Mouse (Mus musculus) forebrain, postnatal 0 days (tissue): Measurements from ENCODE around the gene Dnal4. TPM values are rescaled to one million over a fixed set of nuclear protein-coding genes. Genes with fewer than 3 reads are reported as not detected.

Experiments used
- ATAC-seq: fragments of 200-750 bp; cut with Nextera tagmentation; 2 replicates; pipeline ENCODE4 v1.8.0; 2017; ENCODE audit warnings: mild to moderate bottlenecking, moderate library complexity
- DNase-seq: peaks from one replicate; pipeline ENCODE4 v3.0.0-alpha.2; 2015
- H3K27ac ChIP-seq: fragments of 300-500 bp; sonication (generic); 2 replicates; pipeline ENCODE4 v1.5.1; 2014; ENCODE audit warnings: low read depth, mild to moderate bottlenecking, antibody characterized with exemption, low read length, moderate library complexity, mixed read lengths
- H3K27me3 ChIP-seq: fragments of 300-500 bp; sonication (generic); 2 replicates; pipeline ENCODE4 v1.6.1; 2014; ENCODE audit warnings: mild to moderate bottlenecking, low read length, mixed read lengths; ENCODE audit not compliant: insufficient read depth
- H3K36me3 ChIP-seq: fragments of 300-500 bp; sonication (generic); 2 replicates; pipeline ENCODE4 v1.6.1; 2014; ENCODE audit warnings: mild to moderate bottlenecking, moderate library complexity; ENCODE audit not compliant: insufficient read depth
- H3K4me1 ChIP-seq: fragments of 300-500 bp; sonication (generic); 2 replicates; pipeline ENCODE4 v1.6.1; 2014; ENCODE audit warnings: antibody characterized with exemption; ENCODE audit not compliant: insufficient read depth
- H3K4me2 ChIP-seq: fragments of 300-500 bp; sonication (generic); 2 replicates; pipeline ENCODE4 v1.6.1; 2014; ENCODE audit warnings: low read depth, mild to moderate bottlenecking, moderate library complexity
- H3K4me3 ChIP-seq: fragments of 300-500 bp; sonication (generic); 2 replicates; pipeline ENCODE4 v1.5.1; 2014; ENCODE audit warnings: low read depth, low read length, mixed read lengths
- H3K9ac ChIP-seq: fragments of 300-500 bp; sonication (generic); 2 replicates; pipeline ENCODE4 v1.6.1; 2014; ENCODE audit warnings: mild to moderate bottlenecking
- H3K9me3 ChIP-seq: fragments of 300-500 bp; sonication (generic); 2 replicates; pipeline ENCODE4 v1.6.1; 2016; ENCODE audit warnings: low read length
- CTCF ChIP-seq: sonication (generic); IDR thresholded peaks from 2 replicates; pipeline ENCODE4 v1.5.1; 2016; ENCODE audit warnings: antibody characterized with exemption, control low read depth, low read depth
- WGBS: fragments of 180-500 bp; shearing (Covaris S2); extraction: QIAGEN DNeasy Blood & Tissue Kit; methylation state at CpG from one replicate; pipeline ENCODE4 v1.1.7; 2014; 5-methylcytosine and 5-hydroxymethylcytosine counted together
- polyA plus RNA-seq: library from polyadenylated mRNA; unstranded; fragments of >200 nt; fragmentation: Nextera tagmentation; extraction: Ambion mirVana; gene quantifications from 2 replicates; pipeline ENCODE4 v1.2.1, GENCODE M21; 2015
- total RNA-seq: library from RNA; depleted of rRNA; stranded (reverse); fragments of >200 nt; gene quantifications from 2 replicates; pipeline ENCODE4 v1.2.3, GENCODE M21; 2014

The Dnal4 gene
- total and polyA plus RNA-seq, 2 experiments from 2014 or later: 59.2 to 81.5 TPM

- no peak overlapping the region for H3K27ac ChIP-seq
- no peak overlapping the region for H3K4me3 ChIP-seq
- no peak for DNase-seq
- H3K4me2 ChIP-seq: no peak overlapping the region
- ATAC-seq: no peak
- 46% methylated on average over 21 of the region's 21 CpGs for WGBS
- no peaks in the 10 kb centered on the region for H3K9me3 ChIP-seq
- H3K36me3 ChIP-seq: no peaks in the 10 kb centered on the region
- TF ChIP-seq CTCF: no peak
- H3K9ac ChIP-seq: no peak overlapping the region
- H3K4me1 ChIP-seq: peaks cover 24% of the 10 kb centered on the region; the same call in 1 of the 2 replicates
- H3K27me3 ChIP-seq: no peaks in the 10 kb centered on the region
These were observed 6.9 kb downstream of the Dnal4 start for GRCm38 (mm10) chr15:79770629-79771240.

GRCm38 (mm10) chr15:79768302-79768701, 9.3 kb downstream of the Dnal4 start:
- TF ChIP-seq CTCF: no peak
- Histone ChIP-seq H3K9me3 (no peaks in the 10 kb centered on the region), H3K27ac (no peak overlapping the region), H3K9ac (no peak overlapping the region), H3K4me3 (no peak overlapping the region), H3K27me3 (no peaks in the 10 kb centered on the region), H3K4me1 (peaks cover 18% of the 10 kb centered on the region; the same call in 1 of the 2 replicates), H3K4me2 (no peak overlapping the region), H3K36me3 (peaks cover 12% of the 10 kb centered on the region; the same call in 1 of the 2 replicates)
- DNase-seq (no peak), ATAC-seq (no peak)
- 54% methylated on average over 6 of the region's 6 CpGs for WGBS

- Histone ChIP-seq H3K4me3 (no peak overlapping the region), H3K4me1 (peaks cover 16% of the 10 kb centered on the region; the same call in 1 of the 2 replicates), H3K27me3 (no peaks in the 10 kb centered on the region), H3K36me3 (peaks cover 20% of the 10 kb centered on the region), H3K4me2 (no peak overlapping the region), H3K27ac (no peak overlapping the region; the same call in 1 of the 2 replicates), H3K9me3 (no peaks in the 10 kb centered on the region), H3K9ac (no peak overlapping the region)
- DNase-seq (no peak), ATAC-seq (no peak)
- WGBS: 74% methylated on average over 16 of the region's 16 CpGs
- no peak for TF ChIP-seq CTCF
These were observed 10.2 kb downstream of the Dnal4 start for GRCm38 (mm10) chr15:79767327-79767961.

- Histone ChIP-seq H3K9ac (no peak overlapping the region), H3K4me3 (no peak overlapping the region), H3K27me3 (no peaks in the 10 kb centered on the region), H3K4me1 (peaks cover 16% of the 10 kb centered on the region; the same call in 1 of the 2 replicates), H3K4me2 (no peak overlapping the region), H3K36me3 (peaks cover 28% of the 10 kb centered on the region), H3K27ac (peak overlapping the region; percentile 36; the same call in 1 of the 2 replicates), H3K9me3 (no peaks in the 10 kb centered on the region)
- ATAC-seq (peak; percentile 57), DNase-seq (peak; percentile 63)
- no peak for TF ChIP-seq CTCF
- 47% methylated on average over 10 of the region's 10 CpGs for WGBS
These were observed 11.0 kb downstream of the Dnal4 start for GRCm38 (mm10) chr15:79766586-79767071.

GRCm38 (mm10) chr15:79766168-79766567, 11.5 kb downstream of the Dnal4 start:
- DNase-seq: no peak
- Histone ChIP-seq H3K4me3 (no peak overlapping the region), H3K4me1 (peaks cover 16% of the 10 kb centered on the region; the same call in 1 of the 2 replicates), H3K9ac (no peak overlapping the region), H3K36me3 (peaks cover 30% of the 10 kb centered on the region), H3K27me3 (no peaks in the 10 kb centered on the region), H3K27ac (peak overlapping the region; percentile 36; the same call in 1 of the 2 replicates), H3K4me2 (no peak overlapping the region), H3K9me3 (no peaks in the 10 kb centered on the region)
- TF ChIP-seq CTCF: no peak
- ATAC-seq: peak; percentile 6; the same call in 1 of the 2 replicates
- 59% methylated on average over 10 of the region's 10 CpGs for WGBS

GRCm38 (mm10) chr15:79765361-79765760, 12.3 kb downstream of the Dnal4 start:
- Histone ChIP-seq H3K4me3 (no peak overlapping the region), H3K9ac (no peak overlapping the region), H3K27ac (0 out of 2 replicates have a peak overlapping the region, but pooled peaks have one; percentile 5), H3K27me3 (no peaks in the 10 kb centered on the region), H3K4me1 (peaks cover 16% of the 10 kb centered on the region; the same call in 1 of the 2 replicates), H3K9me3 (no peaks in the 10 kb centered on the region), H3K36me3 (peaks cover 34% of the 10 kb centered on the region), H3K4me2 (no peak overlapping the region)
- TF ChIP-seq CTCF: no peak
- DNase-seq (no peak), ATAC-seq (no peak)
- 65% methylated on average over 2 of the region's 2 CpGs for WGBS
